Mouse (Mus musculus) MEL (cell line): ENCODE measurements at regions not wholly inside any gene's neighbourhood (a gene's known extent, or its start where the extent isn't known, plus 50 kb on each side); places are given as distances from the start of the nearest gene placed in this dataset.

Experiments
- DNase-seq: peaks from one replicate; pipeline ENCODE4 v3.0.0; 2011; ENCODE audit warnings: low read depth, low spot score
- H3K27ac ChIP-seq: 2 replicates; pipeline ENCODE4 v1.5.1; 2012; ENCODE audit warnings: low read depth, mild to moderate bottlenecking, control low read depth, low read length, moderate library complexity; ENCODE audit not compliant: control insufficient read depth
- H3K27me3 ChIP-seq, 2 experiments: fragments of 150-350 bp in 1 of 2; sonication (generic) in 1 of 2; 2 replicates each; pipeline ENCODE4 v1.6.1; 2012; ENCODE audit warnings: low read length in 2 of 2, mild to moderate bottlenecking in 2 of 2, improper control_type of control experiment in 1 of 2, moderate library complexity in 1 of 2; ENCODE audit not compliant: insufficient read depth in 2 of 2, control insufficient read depth in 1 of 2
- H3K36me3 ChIP-seq, 2 experiments: 2 replicates each; pipeline ENCODE4 v1.6.1; 2012 to 2014; ENCODE audit warnings: low read length in 2 of 2, improper control_type of control experiment in 1 of 2, inconsistent platforms in 1 of 2, mild to moderate bottlenecking in 1 of 2; ENCODE audit not compliant: insufficient read depth in 2 of 2, control insufficient read depth in 1 of 2
- H3K4me1 ChIP-seq, 2 experiments: fragments of 150-350 bp in 1 of 2; sonication (generic) in 1 of 2; 2 replicates each; pipeline ENCODE4 v1.6.1; 2012; ENCODE audit warnings: low read length in 2 of 2, improper control_type of control experiment in 1 of 2, mild to moderate bottlenecking in 1 of 2; ENCODE audit not compliant: insufficient read depth in 2 of 2, control insufficient read depth in 1 of 2
- H3K4me3 ChIP-seq, 2 experiments: fragments of 150-350 bp in 1 of 2; sonication (generic) in 1 of 2; 2 replicates each; pipeline ENCODE4 v1.5.1; 2012; ENCODE audit warnings: low read depth in 2 of 2, low read length in 2 of 2, mild to moderate bottlenecking in 2 of 2, moderate library complexity in 2 of 2, control low read depth in 1 of 2, improper control_type of control experiment in 1 of 2; ENCODE audit not compliant: control insufficient read depth in 1 of 2, insufficient read depth in 1 of 2
- H3K79me2 ChIP-seq: 2 replicates; pipeline ENCODE4 v1.6.1; 2012; ENCODE audit warnings: mild to moderate bottlenecking, low read length, moderate library complexity; ENCODE audit not compliant: control insufficient read depth, poor library complexity, insufficient read depth
- H3K9ac ChIP-seq: 2 replicates; pipeline ENCODE4 v1.6.1; 2012; ENCODE audit warnings: low read depth, mild to moderate bottlenecking, control low read depth, low read length, moderate library complexity; ENCODE audit not compliant: control insufficient read depth, poor library complexity, severe bottlenecking
- H3K9me3 ChIP-seq: fragments of 150-350 bp; sonication (generic); replicated peaks from 2 replicates; pipeline ENCODE4 v1.6.1; 2012; ENCODE audit warnings: mild to moderate bottlenecking, low read length, improper control_type of control experiment, moderate library complexity; ENCODE audit not compliant: insufficient read depth
- CHD1 ChIP-seq: IDR thresholded peaks from 2 replicates; pipeline ENCODE4 v1.6.1; 2012; ENCODE audit warnings: low read depth, mild to moderate bottlenecking, inconsistent platforms, low read length, improper control_type of control experiment
- CHD2 ChIP-seq: IDR thresholded peaks from 2 replicates; pipeline ENCODE4 v1.6.1; 2011; ENCODE audit warnings: low read length, improper control_type of control experiment
- ELF1 ChIP-seq: IDR thresholded peaks from 2 replicates; pipeline ENCODE4 v1.6.1; 2014; ENCODE audit warnings: low read depth, mild to moderate bottlenecking, inconsistent platforms, low read length, improper control_type of control experiment, moderate library complexity
- EP300 ChIP-seq, 2 experiments: IDR thresholded peaks; 2 replicates each; pipeline ENCODE4 v1.6.1; 2011; ENCODE audit warnings: improper control_type of control experiment in 2 of 2, low read length in 2 of 2, low read depth in 1 of 2, mild to moderate bottlenecking in 1 of 2
- ETS1 ChIP-seq: IDR thresholded peaks from 2 replicates; pipeline ENCODE4 v1.6.1; 2012; ENCODE audit warnings: low read depth, mild to moderate bottlenecking, inconsistent platforms, low read length, improper control_type of control experiment, moderate library complexity
- GATA1 ChIP-seq: IDR thresholded peaks from 2 replicates; pipeline ENCODE4 v1.6.1; 2011; ENCODE audit warnings: low read depth, low read length, improper control_type of control experiment
- JUND ChIP-seq: IDR thresholded peaks from 2 replicates; pipeline ENCODE4 v1.6.1; 2011; ENCODE audit warnings: low read depth, mild to moderate bottlenecking, improper control_type of control experiment, low read length
- MAX ChIP-seq: IDR thresholded peaks from 2 replicates; pipeline ENCODE4 v1.6.1; 2011; ENCODE audit warnings: low read length, improper control_type of control experiment
- MAZ ChIP-seq: IDR thresholded peaks from 2 replicates; pipeline ENCODE4 v1.6.1; 2012; ENCODE audit warnings: low read depth, mild to moderate bottlenecking, inconsistent platforms, low read length, improper control_type of control experiment
- MXI1 ChIP-seq: IDR thresholded peaks from 2 replicates; pipeline ENCODE4 v1.6.1; 2011; ENCODE audit warnings: mild to moderate bottlenecking, low read depth, low read length, improper control_type of control experiment
- MYC ChIP-seq: IDR thresholded peaks from 2 replicates; pipeline ENCODE4 v1.6.1; 2011; ENCODE audit warnings: low read depth, mild to moderate bottlenecking, low read length, improper control_type of control experiment, moderate library complexity
- NELFE ChIP-seq: IDR thresholded peaks from 2 replicates; pipeline ENCODE4 v1.6.1; 2011; ENCODE audit warnings: low read depth, low read length, improper control_type of control experiment
- NRF1 ChIP-seq: IDR thresholded peaks from 2 replicates; pipeline ENCODE4 v1.6.1; 2014; ENCODE audit warnings: low read depth, mild to moderate bottlenecking, inconsistent platforms, low read length, improper control_type of control experiment, moderate library complexity; ENCODE audit not compliant: poor library complexity, insufficient read depth, severe bottlenecking
- POLR2A ChIP-seq, 2 experiments: IDR thresholded peaks; 2 replicates each; pipeline ENCODE4 v1.6.1; 2011 to 2012; ENCODE audit warnings: low read length in 2 of 2, mild to moderate bottlenecking in 2 of 2, control low read depth in 1 of 2, improper control_type of control experiment in 1 of 2, low read depth in 1 of 2, moderate library complexity in 1 of 2; ENCODE audit not compliant: control insufficient read depth in 1 of 2, insufficient read depth in 1 of 2, poor library complexity in 1 of 2
- POLR2AphosphoS2 ChIP-seq: IDR thresholded peaks from 2 replicates; pipeline ENCODE4 v1.6.1; 2011; ENCODE audit warnings: low read length, improper control_type of control experiment
- RAD21 ChIP-seq: IDR thresholded peaks from 2 replicates; pipeline ENCODE4 v1.6.1; 2011; ENCODE audit warnings: mild to moderate bottlenecking, low read depth, low read length, improper control_type of control experiment
- TBP ChIP-seq: IDR thresholded peaks from 2 replicates; pipeline ENCODE4 v1.8.0; 2011; ENCODE audit warnings: low read depth, low read length, improper control_type of control experiment
- ZC3H11A ChIP-seq: IDR thresholded peaks from 2 replicates; pipeline ENCODE4 v1.6.1; 2012; ENCODE audit warnings: low read depth, mild to moderate bottlenecking, inconsistent platforms, low read length, improper control_type of control experiment
- ZMIZ1 ChIP-seq: IDR thresholded peaks from 2 replicates; pipeline ENCODE4 v1.6.1; 2012; ENCODE audit warnings: low read depth, mild to moderate bottlenecking, inconsistent platforms, low read length, improper control_type of control experiment, moderate library complexity

DNA sequence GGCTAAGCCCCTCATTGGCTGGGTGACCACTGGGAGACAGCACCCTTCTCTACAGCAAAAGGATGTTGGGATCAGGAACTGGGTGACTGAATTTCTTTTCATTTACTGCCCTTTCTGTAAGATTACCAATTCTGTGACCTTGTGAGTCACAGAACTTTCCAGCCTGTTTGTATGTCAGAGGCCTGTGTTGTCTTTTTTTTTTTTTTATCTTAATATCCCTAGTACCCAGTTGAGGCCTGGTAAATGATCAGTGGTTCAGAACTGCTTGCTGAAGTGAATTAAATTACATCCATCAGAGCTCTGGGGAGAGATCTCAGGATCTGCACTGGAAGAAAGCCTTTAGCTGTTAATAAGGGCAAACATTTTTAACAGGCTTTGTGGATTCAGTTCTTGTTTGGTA is 114.8 kb upstream of the Zfp648 start:
- no peak overlapping the region for H3K4me3 ChIP-seq
- no peak overlapping the region for H3K27ac ChIP-seq
- no peaks in the 10 kb centered on the region for H3K36me3 ChIP-seq
- no peak overlapping the region for H3K9ac ChIP-seq
- no peaks in the 10 kb centered on the region for H3K9me3 ChIP-seq
- no peak for DNase-seq
- no peaks in the 10 kb centered on the region for H3K27me3 ChIP-seq
- H3K79me2 ChIP-seq, result no peaks in the 10 kb centered on the region
- TF ChIP-seq MAZ (no peak), ZC3H11A (no peak), POLR2AphosphoS2 (no peak), NELFE (no peak), ZMIZ1 (no peak), MXI1 (no peak), NRF1 (no peak), GATA1 (no peak), RAD21 (no peak), MAX (no peak), CHD2 (no peak), POLR2A (IDR thresholded peaks at IDR 0.05; ENCODE audit: control insufficient read depth in 1 of 2, insufficient read depth in 1 of 2, low read depth in 1 of 2, low read length in 2 of 2, poor library complexity in 1 of 2) (no peak)
- no peaks in the 10 kb centered on the region for H3K4me1 ChIP-seq

DNA sequence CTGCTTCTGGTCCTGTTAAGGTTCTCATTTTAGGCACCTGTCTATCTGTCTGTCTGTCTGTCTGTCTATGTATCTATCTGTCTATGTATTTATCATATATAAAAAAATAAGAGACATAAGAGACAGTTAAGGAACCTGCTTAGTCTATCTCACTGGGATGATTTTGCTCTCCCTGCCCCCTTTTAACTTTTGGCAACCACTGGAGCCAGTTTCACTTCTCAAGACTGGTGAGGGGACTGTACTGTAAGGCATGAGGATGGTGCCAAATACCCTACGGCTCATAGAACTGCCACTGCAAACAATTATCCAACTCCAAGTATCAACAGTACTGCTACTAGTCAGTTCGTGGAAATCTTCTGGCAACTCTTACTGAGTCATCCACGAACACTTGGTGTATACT is 111.2 kb upstream of the Zfp648 start:
- Histone ChIP-seq H3K27me3 (no peaks in the 10 kb centered on the region), H3K4me3 (no peak overlapping the region), H3K9me3 (no peaks in the 10 kb centered on the region), H3K36me3 (no peaks in the 10 kb centered on the region), H3K9ac (no peak overlapping the region), H3K4me1 (no peaks in the 10 kb centered on the region), H3K27ac (no peak overlapping the region), H3K79me2 (no peaks in the 10 kb centered on the region)
- no peak for DNase-seq
- TF ChIP-seq POLR2A (IDR thresholded peaks at IDR 0.05; ENCODE audit: control insufficient read depth in 1 of 2, insufficient read depth in 1 of 2, low read depth in 1 of 2, low read length in 2 of 2, poor library complexity in 1 of 2) (no peak), ETS1 (no peak), EP300 (IDR thresholded peaks at IDR 0.05; ENCODE audit: low read depth in 1 of 2, low read length in 2 of 2) (no peak), ELF1 (no peak), MYC (no peak), CHD1 (no peak), TBP (no peak), JUND (no peak)
